Mouse (Mus musculus): ENCODE measurements at regions not wholly inside any gene's neighbourhood (a gene's known extent, or its start where the extent isn't known, plus 50 kb on each side); places are given as distances from the start of the nearest gene placed in this dataset.

DNA sequence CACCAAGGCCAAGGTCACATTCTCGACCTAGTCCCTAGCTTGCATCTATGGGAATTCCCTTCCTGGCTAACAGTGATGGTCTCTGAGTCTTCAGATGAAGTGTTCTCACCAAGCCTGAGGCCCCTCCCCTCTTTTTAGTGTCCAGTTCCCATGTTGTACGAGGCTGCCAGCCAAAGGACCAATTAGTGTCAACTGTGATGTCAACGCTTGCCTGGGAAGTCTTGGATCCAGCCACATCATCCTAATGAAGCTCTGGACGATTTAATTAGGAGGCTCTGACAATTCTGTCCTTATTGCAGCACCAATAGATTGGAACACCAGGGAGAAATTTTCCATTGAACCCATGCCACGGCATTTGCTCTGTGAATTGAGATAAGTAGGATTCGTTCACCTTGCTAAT, 202.4 kb upstream of the Gm6657 start:
- DNase-seq = peak; percentile 65 to 73

DNA sequence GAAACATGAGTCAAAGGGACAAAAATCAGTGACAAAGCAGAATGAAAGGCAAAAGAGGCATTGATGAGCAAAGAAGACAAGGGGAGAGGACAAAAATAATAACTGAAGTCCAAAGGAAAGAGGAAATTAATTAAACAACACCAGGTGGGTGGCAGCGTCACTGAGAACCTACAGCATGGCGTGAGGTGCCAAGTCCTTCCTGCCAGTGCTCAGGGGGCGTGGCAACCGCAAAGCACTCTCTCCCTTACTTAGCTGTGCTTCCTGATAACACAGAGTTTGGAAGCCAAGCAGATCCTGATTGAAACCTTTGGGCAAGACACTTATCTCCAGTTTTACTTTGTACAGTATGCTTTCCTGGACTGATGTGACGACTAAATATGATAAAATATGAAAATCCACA, 199.9 kb upstream of the Gm6657 start:
- no peak for DNase-seq

DNA sequence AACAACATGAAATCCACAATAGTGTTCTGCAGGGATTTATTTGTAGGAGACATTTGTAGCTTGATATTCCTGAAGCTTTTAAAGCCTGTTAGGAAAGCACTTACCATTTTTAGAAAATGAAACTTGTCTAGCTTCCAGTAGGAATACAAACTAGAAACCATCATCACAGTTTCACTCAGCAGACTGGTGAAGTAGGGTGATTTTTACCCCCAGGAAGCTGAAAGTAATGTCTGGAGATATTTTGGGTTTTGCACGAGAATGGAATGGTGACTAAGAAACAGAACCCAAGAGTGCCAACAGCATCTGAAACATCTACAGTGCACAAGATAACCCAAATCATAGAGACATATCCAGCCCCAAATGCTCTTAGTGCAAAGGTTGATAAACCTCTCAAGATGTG, 196.1 kb upstream of the Gm6657 start:
- DNase-seq = no peak

DNA sequence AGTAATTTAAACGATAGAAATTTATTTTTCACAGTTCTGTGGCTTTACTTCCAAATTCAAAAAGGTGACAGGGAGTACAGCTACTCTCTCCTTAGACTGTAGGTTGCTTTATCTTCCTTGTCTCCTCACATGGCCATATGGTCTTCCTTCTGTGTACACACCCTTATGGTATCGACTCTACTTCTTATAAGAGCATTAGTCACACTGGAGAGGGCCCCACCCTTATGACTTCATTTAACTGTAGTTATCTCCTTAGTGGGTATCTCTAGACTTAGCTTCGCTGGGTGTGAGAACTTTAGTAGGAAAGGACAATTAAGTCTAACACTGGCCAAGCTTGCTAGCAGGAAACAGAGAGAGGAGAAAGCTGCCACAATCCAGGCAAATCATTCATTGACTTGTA, 193.6 kb upstream of the Gm6657 start:
- DNase-seq = no peak

GRCm38 (mm10) chr12:78001846-78002245, 192.2 kb upstream of the Gm6657 start:
- peak; percentile 76 to 81 for DNase-seq

GRCm38 (mm10) chr12:78033766-78034165, 160.3 kb upstream of the Gm6657 start:
- DNase-seq = no peak

DNA sequence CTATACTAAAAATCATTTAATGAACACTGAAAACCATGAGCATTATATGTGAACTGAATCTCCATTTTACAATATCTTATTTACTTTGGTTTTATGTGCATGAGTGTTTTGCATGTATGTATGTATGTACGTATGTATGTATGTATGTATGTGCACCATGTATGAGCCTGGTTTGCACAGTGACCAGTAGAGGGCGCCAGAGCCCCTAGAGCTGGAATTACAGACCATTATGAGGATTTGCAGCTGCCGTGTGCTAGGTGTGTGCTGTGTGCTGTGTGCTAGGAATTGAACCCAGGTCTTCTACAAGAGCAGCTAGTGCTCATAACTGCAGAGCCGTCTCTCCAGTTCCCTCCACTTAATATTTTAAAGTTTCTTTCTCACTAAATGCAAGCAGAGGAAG, 147.5 kb upstream of the Gm6657 start:
- peak in 1 of 2 experiments; percentile 7 for DNase-seq

DNA sequence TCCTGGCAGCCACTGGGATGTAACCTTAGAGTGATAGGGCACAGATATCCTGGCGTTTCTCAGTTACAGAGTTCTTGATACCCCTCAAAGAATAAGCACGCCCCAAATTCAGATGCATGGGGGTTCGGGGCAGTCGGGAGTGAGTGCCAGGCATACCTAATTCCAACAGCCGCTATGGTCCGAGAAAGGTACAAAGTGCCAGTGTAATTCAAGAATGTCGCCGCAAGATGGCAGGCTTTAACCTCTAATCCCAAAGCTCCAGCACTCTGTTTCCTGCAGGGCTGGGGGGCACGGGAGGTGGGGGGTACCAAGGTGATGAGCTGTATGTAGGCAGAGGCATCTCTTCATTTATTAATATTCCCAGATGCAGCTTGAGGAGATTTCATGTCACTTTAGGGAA, 138.1 kb upstream of the Gm6657 start:
- peak; percentile 87 to 89 for DNase-seq

GRCm38 (mm10) chr12:78057166-78057565, 136.9 kb upstream of the Gm6657 start:
- DNase-seq = no peak

DNA sequence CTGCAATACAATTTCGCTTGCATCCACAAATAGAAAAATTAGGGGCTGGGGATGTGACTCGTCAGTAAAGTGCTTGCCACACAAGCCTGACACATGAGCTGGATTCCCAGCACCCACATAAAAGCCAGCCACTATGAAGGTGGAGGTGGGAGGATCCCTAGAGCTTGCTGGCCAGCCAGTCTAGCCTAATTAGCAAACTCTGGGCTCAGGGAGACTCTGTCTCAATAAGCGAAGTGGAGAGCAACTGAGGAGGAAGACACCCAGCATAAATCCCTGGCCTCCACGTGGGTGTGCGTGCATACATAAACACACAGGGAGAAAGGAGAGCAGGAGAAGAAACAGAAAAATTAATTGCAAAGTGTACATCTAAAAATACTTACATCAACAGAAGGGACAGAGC, 134.1 kb upstream of the Gm6657 start:
- no peak for DNase-seq

DNA sequence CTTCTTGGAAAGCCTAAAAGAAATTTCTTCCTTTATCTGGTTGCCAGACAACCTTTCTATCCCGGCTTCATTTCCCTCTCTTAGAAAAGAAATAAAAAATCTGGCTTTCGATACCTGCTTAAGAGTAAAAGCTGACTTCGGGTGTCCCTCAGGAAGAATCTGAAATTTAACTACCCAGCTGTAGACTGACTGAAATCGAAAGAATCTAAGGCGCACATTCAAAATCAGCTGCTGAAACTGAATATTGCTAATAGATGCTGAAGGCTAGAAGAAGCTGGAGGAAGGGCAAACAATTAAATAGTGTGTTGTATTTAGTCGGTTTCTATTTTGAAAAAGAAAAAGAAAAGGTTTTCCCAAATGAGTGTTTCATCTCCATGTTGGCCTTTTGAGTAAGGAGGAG, 128.0 kb upstream of the Gm6657 start:
- no peak for DNase-seq

- no peak for DNase-seq
These were observed 121.1 kb upstream of the Gm6657 start for GRCm38 (mm10) chr12:78072935-78073334.

GRCm38 (mm10) chr12:78074290-78074802, 119.7 kb upstream of the Gm6657 start:
- DNase-seq = no peak

DNA sequence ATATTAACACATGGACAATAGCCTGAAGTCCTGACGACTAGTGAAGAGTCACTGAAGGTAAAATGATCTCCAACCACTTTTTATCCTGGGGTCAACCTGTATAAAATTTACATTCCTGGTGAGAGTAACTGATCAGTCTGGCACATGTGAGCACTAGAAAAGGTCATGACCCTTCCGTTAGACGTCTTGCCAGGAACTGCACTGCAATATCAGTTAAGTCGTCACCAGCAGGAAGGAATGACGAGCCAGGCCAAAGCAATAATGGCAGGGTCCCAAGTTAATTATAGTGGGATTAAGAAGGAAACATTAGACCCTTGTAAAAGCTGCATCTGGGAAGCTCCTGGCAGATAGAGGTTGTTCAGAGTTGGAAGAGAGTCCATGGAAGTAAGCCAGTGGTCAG, 116.8 kb upstream of the Gm6657 start:
- peak; percentile 29 to 34 for DNase-seq

GRCm38 (mm10) chr12:78082163-78082562, 111.9 kb upstream of the Gm6657 start:
- DNase-seq = no peak

- no peak for DNase-seq
These were observed 108.0 kb upstream of the Gm6657 start for GRCm38 (mm10) chr12:78086016-78086415.

DNA sequence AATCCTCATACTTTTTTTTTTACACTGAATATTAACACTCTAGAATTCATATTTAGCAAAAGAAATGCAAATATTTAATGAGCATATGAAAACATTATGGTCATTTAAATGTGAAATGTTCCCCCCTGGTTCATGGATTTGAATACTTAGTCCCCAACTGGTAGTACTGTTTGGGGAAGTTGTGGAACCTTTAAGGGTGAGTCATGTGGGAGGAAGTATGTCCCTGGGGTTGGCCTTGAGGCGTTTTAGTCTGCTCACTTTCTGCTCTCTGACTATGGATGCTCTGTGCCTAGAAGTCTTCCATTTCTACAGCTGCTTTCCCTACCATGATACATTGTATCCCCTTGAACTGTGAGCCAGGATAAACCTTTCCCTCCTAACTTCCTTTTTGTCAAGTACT, 106.1 kb upstream of the Gm6657 start:
- no peak for DNase-seq

- no peak for DNase-seq
These were observed 99.6 kb upstream of the Gm6657 start for GRCm38 (mm10) chr12:78094471-78094870.

DNA sequence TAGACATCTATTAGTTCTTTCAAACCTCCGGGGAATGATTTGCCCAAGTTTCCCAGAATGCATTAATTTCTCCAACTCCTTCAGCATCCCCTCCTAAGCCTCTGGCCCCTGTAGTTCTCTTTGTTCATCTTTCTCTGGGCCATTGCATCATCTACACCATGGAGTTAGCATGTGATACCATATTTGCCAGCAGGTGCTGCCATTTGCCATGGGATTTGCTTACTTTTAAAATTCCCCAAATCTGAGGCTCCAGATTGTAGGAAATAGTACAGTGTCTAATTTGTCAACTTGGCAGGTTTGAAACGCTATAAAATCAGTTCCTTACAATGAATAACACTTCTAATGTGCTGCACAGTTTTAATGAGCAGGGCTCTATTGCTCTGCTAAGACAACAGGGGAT, 98.7 kb upstream of the Gm6657 start:
- peak in 1 of 2 experiments; percentile 36 for DNase-seq

DNA sequence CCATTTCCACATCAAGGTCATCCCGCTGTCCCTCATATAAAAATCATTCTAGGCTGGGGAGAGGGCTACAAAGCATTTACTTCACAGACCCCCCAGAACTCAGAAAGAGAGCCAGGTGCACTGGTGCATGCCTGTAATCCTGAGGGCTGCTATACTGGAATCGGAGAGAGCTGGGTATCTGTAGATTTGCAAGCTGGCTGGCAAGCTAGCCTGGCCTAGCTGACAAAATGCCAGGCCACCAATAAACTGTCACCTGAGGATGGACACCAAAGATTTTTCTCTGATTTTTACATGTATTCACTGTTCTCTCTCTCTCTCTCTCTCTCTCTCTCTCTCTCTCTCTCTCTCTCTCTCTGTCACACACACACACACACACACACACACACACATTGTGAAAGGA, 98.1 kb upstream of the Gm6657 start:
- DNase-seq = peak; percentile 63 to 64

- peak; percentile 31 for DNase-seq
These were observed 96.9 kb upstream of the Gm6657 start for GRCm38 (mm10) chr12:78097119-78097518.

DNA sequence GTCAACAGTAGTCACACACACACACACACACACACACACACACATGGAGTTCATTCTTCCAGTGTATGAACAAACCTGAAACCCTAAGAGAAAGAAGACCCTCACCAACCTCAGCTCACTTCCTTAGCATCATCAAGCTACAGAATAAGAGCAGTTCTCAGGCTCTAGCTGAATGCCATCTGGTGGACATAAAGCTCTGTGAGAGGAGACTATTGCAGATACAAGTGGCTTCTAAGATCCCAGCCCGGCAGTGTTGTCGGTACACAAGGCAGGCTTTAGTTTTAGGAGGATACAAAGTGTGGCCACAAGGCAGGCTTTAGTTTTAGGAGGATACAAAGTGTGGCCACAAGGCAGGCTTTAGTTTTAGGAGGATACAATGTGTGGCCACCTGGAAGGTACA, 96.3 kb upstream of the Gm6657 start:
- peak; percentile 48 to 59 for DNase-seq

- peak; percentile 97 for DNase-seq
These were observed 95.3 kb upstream of the Gm6657 start for GRCm38 (mm10) chr12:78098765-78099194.

GRCm38 (mm10) chr12:78099761-78100160, 94.3 kb upstream of the Gm6657 start:
- DNase-seq = peak; percentile 74 to 83

GRCm38 (mm10) chr12:78100756-78101155, 93.3 kb upstream of the Gm6657 start:
- DNase-seq = peak; percentile 35 to 36

- DNase-seq = no peak
These were observed 84.1 kb upstream of the Gm6657 start for GRCm38 (mm10) chr12:78109931-78110330.
